In the genomic region with DNA sequence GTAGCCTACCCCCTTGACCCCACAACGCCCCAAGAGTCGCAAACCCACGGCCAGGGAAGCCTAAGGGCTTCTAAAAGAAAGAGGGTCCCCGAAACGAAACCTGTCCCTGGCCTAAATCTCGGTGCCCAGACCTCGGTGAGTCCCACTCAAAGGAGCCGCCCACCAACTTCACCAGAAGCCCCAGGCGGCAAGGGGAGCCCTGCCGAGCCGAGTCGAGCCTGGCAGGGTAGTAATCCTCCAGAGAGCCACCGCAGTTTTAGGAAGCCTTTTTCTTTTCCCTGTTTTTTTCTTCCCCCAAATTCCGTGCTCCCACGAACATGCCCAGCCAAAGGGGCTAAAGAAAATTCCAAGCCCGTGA, we compare ENCODE assay signal across 9 mouse cellular contexts. TPM values are rescaled to one million over a fixed set of nuclear protein-coding genes. Genes with fewer than 3 reads are reported as not detected.
DNase-seq lines count a peak whose midpoint lies in the region; ATAC-seq lines count a peak whose summit lies in the region.
"Had no signal": no experiment of that assay in that cellular context is flagged by ENCODE, and none has a peak within 500 bp of the region (broad histone marks: within the 10 kb centered on the region; RNA-seq: fewer than 3 reads in every experiment).

No protein-coding gene starts in this region.

- ATAC-seq in heart, embryonic 14.5 days (ENCODE audit: insufficient number of reproducible peaks, insufficient read depth, low FRiP score, low read depth) = no peak
- ATAC-seq in hindbrain, embryonic 12.5 days (ENCODE audit: low FRiP score) = peak; percentile 4

- H3K9ac ChIP-seq in heart, embryonic 14.5 days (ENCODE audit: low read length) = peak overlapping the region; percentile 76
- H3K9ac ChIP-seq in hindbrain, embryonic 12.5 days = peak overlapping the region; percentile 71

- no peak overlapping the region for H3K27ac ChIP-seq in heart, embryonic 14.5 days (replicated peaks in 1 of 2; ENCODE audit: control insufficient read depth in 1 of 2, insufficient read depth in 1 of 2, low read depth in 2 of 2, low read length in 2 of 2)
- H3K27ac ChIP-seq in hindbrain, embryonic 12.5 days = no peak overlapping the region
- peak overlapping the region; percentile 96 for H3K27ac ChIP-seq in midbrain, embryonic 10.5 days (replicated peaks)

- H3K4me3 ChIP-seq in heart, embryonic 14.5 days (ENCODE audit: control insufficient read depth in 1 of 2, insufficient read depth in 1 of 2, low read depth in 1 of 2, low read length in 2 of 2) = peak overlapping the region; percentile 79 to 88
- H3K4me3 ChIP-seq in hindbrain, embryonic 12.5 days = peak overlapping the region; percentile 65
- peak overlapping the region; percentile 88 for H3K4me3 ChIP-seq in midbrain, embryonic 10.5 days

- H3K9me3 ChIP-seq in heart, embryonic 14.5 days (ENCODE audit: control insufficient read depth, low read length) = no peaks in the 10 kb centered on the region
- H3K9me3 ChIP-seq in hindbrain, embryonic 12.5 days (replicated peaks) = no peaks in the 10 kb centered on the region
- H3K9me3 ChIP-seq in midbrain, embryonic 10.5 days (replicated peaks) = no peaks in the 10 kb centered on the region

- under 1% methylated on average over 16 of the region's 16 CpGs for WGBS in heart, embryonic 14.5 days
- under 1% methylated on average over 16 of the region's 16 CpGs for WGBS in hindbrain, embryonic 12.5 days
- WGBS in midbrain, embryonic 10.5 days = under 1% methylated on average over 16 of the region's 16 CpGs

- H3K36me3 ChIP-seq in heart, embryonic 14.5 days (ENCODE audit: control insufficient read depth, insufficient read depth, low read length) = no peaks in the 10 kb centered on the region
- no peaks in the 10 kb centered on the region for H3K36me3 ChIP-seq in hindbrain, embryonic 12.5 days
- H3K36me3 ChIP-seq in midbrain, embryonic 10.5 days = no peaks in the 10 kb centered on the region
- H3K36me3 ChIP-seq: G1E had no signal

- H3K4me2 ChIP-seq in heart, embryonic 14.5 days (ENCODE audit: low read length) = peak overlapping the region; percentile 100
- H3K4me2 ChIP-seq in hindbrain, embryonic 12.5 days (replicated peaks) = peak overlapping the region; percentile 94

- peaks cover 67% of the 10 kb centered on the region for H3K27me3 ChIP-seq in heart, embryonic 14.5 days (ENCODE audit: control insufficient read depth, insufficient read depth, low read length)
- H3K27me3 ChIP-seq in hindbrain, embryonic 12.5 days = peaks cover 64% of the 10 kb centered on the region
- H3K27me3 ChIP-seq in midbrain, embryonic 10.5 days (ENCODE audit: low read depth, poor library complexity, severe bottlenecking) = peaks cover 82% of the 10 kb centered on the region

- no peak for DNase-seq in heart, adult 11 months
- peak; percentile 60 for DNase-seq in MN1 (ENCODE audit: low spot score)
- DNase-seq in midbrain, embryonic 10.5 days (ENCODE audit: low spot score) = no peak
- DNase-seq in cerebellum, adult 11 months = no peak
- no peak for DNase-seq in adrenal gland, adult 8-10 months
- no peak for DNase-seq in thymus, postnatal 10 days (ENCODE audit: low spot score in 2 of 2)

- peaks cover 22 to 43% of the 10 kb centered on the region in 2 experiments for H3K4me1 ChIP-seq in heart, embryonic 14.5 days (ENCODE audit: control insufficient read depth in 2 of 2, insufficient read depth in 2 of 2, low read length in 2 of 2)
- peaks cover 35% of the 10 kb centered on the region for H3K4me1 ChIP-seq in hindbrain, embryonic 12.5 days
- peaks cover 63% of the 10 kb centered on the region for H3K4me1 ChIP-seq in midbrain, embryonic 10.5 days

RNA-seq across cellular contexts. Expression of a gene that starts 4.9 kb away (rescaled TPM):
- polyA plus RNA-seq in heart, embryonic 14.5 days (2014; fragmentation: Nextera tagmentation; extraction: Ambion mirVana) = 0.08 and 0.12 TPM in 2 replicates
- 0.98 and 1.6 TPM in 2 replicates for polyA plus RNA-seq in hindbrain, embryonic 12.5 days (2016; fragmentation: Nextera tagmentation; extraction: Ambion mirVana)
- 0.81 and 1.1 TPM in 2 replicates for polyA plus RNA-seq in midbrain, embryonic 10.5 days (2016; fragmentation: Nextera tagmentation; extraction: Ambion mirVana)
- 1 to 10 TPM; 1.9 to 3.2 (median 2.4) TPM for total RNA-seq in adrenal gland, adult 8-10 months (2022)
- polyA plus RNA-seq: G1E had no signal
